In genomic region chr9:21329041-21329440, GRCm38 (mm10) we compare ENCODE assay signal across 12 mouse cellular contexts. TPM values are rescaled to one million over a fixed set of nuclear protein-coding genes. Genes with fewer than 3 reads are reported as not detected.
DNase-seq lines count a peak whose midpoint lies in the region; ATAC-seq lines count a peak whose summit lies in the region.
"Had no signal": no experiment of that assay in that cellular context is flagged by ENCODE, and none has a peak within 500 bp of the region (broad histone marks: within the 10 kb centered on the region; RNA-seq: fewer than 3 reads in every experiment).

No protein-coding gene starts in this region.

- peak; percentile 49; the same call in 1 of the 2 replicates for ATAC-seq in lung, embryonic 15.5 days (ENCODE audit: borderline replicate concordance, extremely low read depth, low FRiP score, low TSS enrichment)

- H3K4me2 ChIP-seq in lung, embryonic 15.5 days, result no peak overlapping the region

- H3K4me1 ChIP-seq in heart, embryonic 10.5 days, result peaks cover 41% of the 10 kb centered on the region
- peaks cover 42% of the 10 kb centered on the region for H3K4me1 ChIP-seq in lung, embryonic 15.5 days
- peaks cover 21% of the 10 kb centered on the region for H3K4me1 ChIP-seq in embryonic facial prominence, embryonic 10.5 days

- H3K27me3 ChIP-seq in heart, embryonic 10.5 days (ENCODE audit: insufficient read depth, poor library complexity, severe bottlenecking), result no peaks in the 10 kb centered on the region
- no peaks in the 10 kb centered on the region for H3K27me3 ChIP-seq in lung, embryonic 15.5 days
- no peaks in the 10 kb centered on the region for H3K27me3 ChIP-seq in embryonic facial prominence, embryonic 10.5 days (replicated peaks; ENCODE audit: low read depth, poor library complexity, severe bottlenecking)

- H3K9me3 ChIP-seq in heart, embryonic 10.5 days, result no peaks in the 10 kb centered on the region
- no peaks in the 10 kb centered on the region for H3K9me3 ChIP-seq in lung, embryonic 15.5 days
- H3K9me3 ChIP-seq in embryonic facial prominence, embryonic 10.5 days, result no peaks in the 10 kb centered on the region

- H3K9ac ChIP-seq in lung, embryonic 15.5 days, result no peak overlapping the region

- H3K27ac ChIP-seq in heart, embryonic 10.5 days, result peak overlapping the region; percentile 52
- peak overlapping the region; percentile 58 for H3K27ac ChIP-seq in lung, embryonic 15.5 days
- H3K27ac ChIP-seq in embryonic facial prominence, embryonic 10.5 days (replicated peaks), result no peak overlapping the region
- H3K27ac ChIP-seq: hindbrain, postnatal 0 days had no signal

- DNase-seq in adrenal gland, postnatal 14 days, result peak; percentile 55
- DNase-seq in adrenal gland, postnatal 4 days (ENCODE audit: low spot score in 2 of 2), result no peak
- DNase-seq in adipocyte (ENCODE audit: low spot score), result peak; percentile 36
- no peak for DNase-seq in heart, embryonic 10.5 days (ENCODE audit: low spot score)
- DNase-seq in cerebellum, postnatal 4 days (ENCODE audit: low spot score in 2 of 2), result no peak
- no peak for DNase-seq in embryonic facial prominence, embryonic 10.5 days (ENCODE audit: low spot score)
- no peak for DNase-seq in right cerebral cortex, postnatal 36 days (ENCODE audit: low spot score in 2 of 2)
- DNase-seq: kidney, postnatal 25 days; liver; midbrain, embryonic 14.5 days had no signal

- H3K36me3 ChIP-seq in heart, embryonic 10.5 days, result 0 out of 2 replicates have a peak, but pooled peaks cover 17% of the 10 kb centered on the region
- H3K36me3 ChIP-seq in lung, embryonic 15.5 days, result 0 out of 2 replicates have a peak, but pooled peaks cover 2% of the 10 kb centered on the region
- peaks cover 35% of the 10 kb centered on the region for H3K36me3 ChIP-seq in embryonic facial prominence, embryonic 10.5 days (replicated peaks)

- WGBS in heart, embryonic 10.5 days, result 40% methylated on average over 3 of the region's 5 CpGs
- WGBS in lung, embryonic 15.5 days, result 21% methylated on average over 3 of the region's 5 CpGs
- 85% methylated on average over 3 of the region's 5 CpGs for WGBS in embryonic facial prominence, embryonic 10.5 days

- no peak overlapping the region for H3K4me3 ChIP-seq in heart, embryonic 10.5 days
- no peak overlapping the region for H3K4me3 ChIP-seq in lung, embryonic 15.5 days
- no peak overlapping the region for H3K4me3 ChIP-seq in embryonic facial prominence, embryonic 10.5 days

RNA-seq across cellular contexts. Expression of gene Slc44a2, which starts 8.5 kb away (rescaled TPM):
- total RNA-seq in adrenal gland, postnatal 14 days (2021), result 40.4 and 56.5 TPM in 2 replicates
- total RNA-seq in adrenal gland, postnatal 4 days (2021), result 10 to 100 TPM; 73.6 to 75.4 TPM
- polyA plus RNA-seq in heart, embryonic 10.5 days (2016; fragmentation: Nextera tagmentation; extraction: Ambion mirVana), result 69.2 and 70.4 TPM in 2 replicates
- 129 and 146 TPM in 2 replicates for polyA plus RNA-seq in lung, embryonic 15.5 days (2015; fragmentation: Nextera tagmentation; extraction: Ambion mirVana)
- polyA plus RNA-seq in embryonic facial prominence, embryonic 10.5 days (2016; fragmentation: Nextera tagmentation; extraction: Ambion mirVana), result 86.8 and 92.7 TPM in 2 replicates

RNA-seq across cellular contexts. Expression of gene Ap1m2, which starts 16.9 kb away (rescaled TPM):
- total RNA-seq in adrenal gland, postnatal 14 days (2021), result not detected in 2 replicates
- 1 to 10 TPM in 1 of 2 experiments, not detected in 1; 3.4 TPM for total RNA-seq in adrenal gland, postnatal 4 days (2021)
- 2.0 and 6.1 TPM in 2 replicates for polyA plus RNA-seq in heart, embryonic 10.5 days (2016; fragmentation: Nextera tagmentation; extraction: Ambion mirVana)
- 52.2 and 53.3 TPM in 2 replicates for polyA plus RNA-seq in lung, embryonic 15.5 days (2015; fragmentation: Nextera tagmentation; extraction: Ambion mirVana)
- polyA plus RNA-seq in embryonic facial prominence, embryonic 10.5 days (2016; fragmentation: Nextera tagmentation; extraction: Ambion mirVana), result 16.8 and 18.6 TPM in 2 replicates

RNA-seq across cellular contexts. Expression of gene Cdkn2d, which starts 37.8 kb away (rescaled TPM):
- total RNA-seq in adrenal gland, postnatal 14 days (2021), result 17.9 and 22.5 TPM in 2 replicates
- total RNA-seq in adrenal gland, postnatal 4 days (2021), result 10 to 100 TPM; 21.9 to 25.6 TPM
- polyA plus RNA-seq in heart, embryonic 10.5 days (2016; fragmentation: Nextera tagmentation; extraction: Ambion mirVana), result 69.0 and 93.4 TPM in 2 replicates
- 50.9 and 52.3 TPM in 2 replicates for polyA plus RNA-seq in lung, embryonic 15.5 days (2015; fragmentation: Nextera tagmentation; extraction: Ambion mirVana)
- 40.9 and 45.1 TPM in 2 replicates for polyA plus RNA-seq in embryonic facial prominence, embryonic 10.5 days (2016; fragmentation: Nextera tagmentation; extraction: Ambion mirVana)

RNA-seq across cellular contexts. Expression of gene Ilf3, which starts 38.6 kb away (rescaled TPM):
- total RNA-seq in adrenal gland, postnatal 14 days (2021), result 55.3 and 64.4 TPM in 2 replicates
- 100 to 1,000 TPM; 107 to 118 TPM for total RNA-seq in adrenal gland, postnatal 4 days (2021)
- 166 and 197 TPM in 2 replicates for polyA plus RNA-seq in heart, embryonic 10.5 days (2016; fragmentation: Nextera tagmentation; extraction: Ambion mirVana)
- 195 and 198 TPM in 2 replicates for polyA plus RNA-seq in lung, embryonic 15.5 days (2015; fragmentation: Nextera tagmentation; extraction: Ambion mirVana)
- 341 and 343 TPM in 2 replicates for polyA plus RNA-seq in embryonic facial prominence, embryonic 10.5 days (2016; fragmentation: Nextera tagmentation; extraction: Ambion mirVana)

RNA-seq across cellular contexts. Expression of gene Kri1, which starts 41.3 kb away (rescaled TPM):
- total RNA-seq in adrenal gland, postnatal 14 days (2021), result 27.2 and 36.8 TPM in 2 replicates
- 10 to 100 TPM; 40.2 to 41.8 TPM for total RNA-seq in adrenal gland, postnatal 4 days (2021)
- 14.5 and 21.3 TPM in 2 replicates for polyA plus RNA-seq in heart, embryonic 10.5 days (2016; fragmentation: Nextera tagmentation; extraction: Ambion mirVana)
- 12.1 and 14.0 TPM in 2 replicates for polyA plus RNA-seq in lung, embryonic 15.5 days (2015; fragmentation: Nextera tagmentation; extraction: Ambion mirVana)
- 16.2 and 18.0 TPM in 2 replicates for polyA plus RNA-seq in embryonic facial prominence, embryonic 10.5 days (2016; fragmentation: Nextera tagmentation; extraction: Ambion mirVana)

Comparison
In these comparisons a context has a peak if more than half of its experiments do, and no peak if none do; other contexts are left out.
1. DNase-seq: peak in adrenal gland, postnatal 14 days (single experiment) and adipocyte (single experiment); none in adrenal gland, postnatal 4 days (0 of 2), heart, embryonic 10.5 days (single experiment), cerebellum, postnatal 4 days (0 of 2), embryonic facial prominence, embryonic 10.5 days (single experiment) and right cerebral cortex, postnatal 36 days (0 of 2).